18 mouse cellular contexts compared by ENCODE assay signal in genomic region chr11:69610899-69611298, GRCm38 (mm10). TPM values are rescaled to one million over a fixed set of nuclear protein-coding genes. Genes with fewer than 3 reads are reported as not detected.
"Had no signal": no experiment of that assay in that cellular context is flagged by ENCODE, and none has a peak within 500 bp of the region (broad histone marks: within the 10 kb centered on the region; RNA-seq: fewer than 3 reads in every experiment).

No protein-coding gene starts in this region.

- H3K36me3 ChIP-seq: limb, embryonic 10.5 days; liver, embryonic 15.5 days; neural tube, embryonic 13.5 days; stomach, embryonic 15.5 days had no signal

- H3K9ac ChIP-seq: liver, embryonic 15.5 days; neural tube, embryonic 13.5 days; stomach, embryonic 15.5 days had no signal

- H3K4me2 ChIP-seq: liver, embryonic 11.5 days; liver, embryonic 15.5 days; neural tube, embryonic 13.5 days; stomach, embryonic 15.5 days had no signal

- ATAC-seq: lung, postnatal 0 days had no signal

- H3K9me3 ChIP-seq: limb, embryonic 10.5 days; liver, embryonic 15.5 days; neural tube, embryonic 13.5 days; stomach, embryonic 15.5 days had no signal

- H3K27ac ChIP-seq: limb, embryonic 10.5 days; liver, embryonic 15.5 days; neural tube, embryonic 13.5 days; stomach, embryonic 15.5 days had no signal

- H3K4me3 ChIP-seq: limb, embryonic 10.5 days; liver, embryonic 15.5 days; neural tube, embryonic 13.5 days; stomach, embryonic 15.5 days had no signal

- H3K4me1 ChIP-seq: stomach, embryonic 15.5 days had no signal

- H3K27me3 ChIP-seq: stomach, embryonic 15.5 days had no signal

- DNase-seq: kidney, adult 8-10 months; kidney, postnatal 25 days; layer of hippocampus, adult 9-11 months; lung, adult 2 months; lung, postnatal 36 days; midbrain, embryonic 14.5 days; right cerebral cortex, postnatal 14 days; thymus, postnatal 4 days had no signal

RNA-seq across cellular contexts. Expression of gene Atp1b2, which starts 5.2 kb away (rescaled TPM):
- total RNA-seq: monocyte, adult 5-6 weeks had no signal

RNA-seq across cellular contexts. Expression of gene Shbg, which starts 6.8 kb away (rescaled TPM):
- total RNA-seq: megakaryocyte progenitor cell, adult 5-6 weeks; monocyte, adult 5-6 weeks had no signal
- polyA plus RNA-seq: kidney, embryonic 16.5 days; limb, embryonic 10.5 days; lung, adult 2 months; lung, postnatal 0 days; midbrain, embryonic 14.5 days; neural tube, embryonic 13.5 days; spleen, adult 2 months had no signal
